25 mouse cellular contexts compared by ENCODE assay signal in the genomic region with DNA sequence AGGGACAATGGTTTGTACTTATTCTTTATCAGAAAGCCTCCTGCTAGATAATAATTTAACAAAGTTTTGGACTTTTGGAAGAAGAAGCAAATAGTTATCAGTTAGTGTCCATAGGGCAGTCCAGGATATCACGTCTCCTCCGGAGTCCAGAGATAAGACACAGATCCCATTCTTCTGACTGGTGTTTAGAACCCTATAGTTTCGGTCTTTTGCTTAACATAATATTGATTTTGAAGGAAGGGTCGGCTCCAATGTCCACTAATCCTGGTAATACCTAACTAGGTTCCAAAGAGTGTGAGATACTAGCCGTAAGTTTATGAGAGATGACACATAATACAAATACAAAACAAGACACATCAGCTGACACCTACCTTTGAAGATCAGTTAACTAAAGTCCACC.
"Had no signal": no experiment of that assay in that cellular context is flagged by ENCODE, and none has a peak within 500 bp of the region (broad histone marks: within the 10 kb centered on the region; RNA-seq: fewer than 3 reads in every experiment).

No protein-coding gene starts in this region.

- H3K4me1 ChIP-seq: hindbrain, embryonic 10.5 days; hindbrain, embryonic 12.5 days; kidney, embryonic 15.5 days; limb, embryonic 13.5 days; limb, embryonic 15.5 days had no signal

- H3K9ac ChIP-seq: forebrain, postnatal 0 days; hindbrain, embryonic 12.5 days; hindbrain, embryonic 14.5 days; kidney, embryonic 15.5 days; limb, embryonic 13.5 days; limb, embryonic 15.5 days had no signal

- H3K4me3 ChIP-seq: heart, adult 2 months; hindbrain, embryonic 10.5 days; hindbrain, embryonic 12.5 days; kidney, embryonic 15.5 days; limb, embryonic 13.5 days; limb, embryonic 15.5 days had no signal

- DNase-seq: forebrain, postnatal 0 days; gastrocnemius, postnatal 14 days; gastrocnemius, postnatal 36 days; heart, adult 11 months; heart, adult 2 months; heart, postnatal 10 days; heart, postnatal 4 days; kidney, adult 11 months; kidney, adult 2 months; kidney, adult 9 months; kidney, postnatal 14 days; kidney, postnatal 36 days; layer of hippocampus, adult 9-11 months; layer of hippocampus, postnatal 36 days; left cerebral cortex, postnatal 4 days had no signal

- H3K27ac ChIP-seq: heart, adult 2 months; hindbrain, embryonic 10.5 days; hindbrain, embryonic 12.5 days; hindbrain, embryonic 14.5 days; kidney, embryonic 15.5 days; kidney, postnatal 0 days; limb, embryonic 13.5 days; limb, embryonic 15.5 days had no signal

- H3K36me3 ChIP-seq: hindbrain, embryonic 10.5 days; hindbrain, embryonic 12.5 days; kidney, embryonic 15.5 days; limb, embryonic 13.5 days; limb, embryonic 15.5 days had no signal

- ATAC-seq: forebrain, postnatal 0 days; hindbrain, embryonic 16.5 days; inflammation-experienced regulatory T-cells, adult 6 months had no signal

- H3K9me3 ChIP-seq: hindbrain, embryonic 10.5 days; hindbrain, embryonic 12.5 days; kidney, embryonic 15.5 days; limb, embryonic 13.5 days; limb, embryonic 15.5 days had no signal

- H3K4me2 ChIP-seq: heart, embryonic 11.5 days; hindbrain, embryonic 12.5 days; hindbrain, embryonic 14.5 days; kidney, embryonic 15.5 days; limb, embryonic 13.5 days; limb, embryonic 15.5 days had no signal

- H3K27me3 ChIP-seq: hindbrain, embryonic 12.5 days; kidney, embryonic 15.5 days; limb, embryonic 13.5 days; limb, embryonic 15.5 days had no signal
